ENCODE assay signal across 13 mouse cellular contexts in the genomic region with DNA sequence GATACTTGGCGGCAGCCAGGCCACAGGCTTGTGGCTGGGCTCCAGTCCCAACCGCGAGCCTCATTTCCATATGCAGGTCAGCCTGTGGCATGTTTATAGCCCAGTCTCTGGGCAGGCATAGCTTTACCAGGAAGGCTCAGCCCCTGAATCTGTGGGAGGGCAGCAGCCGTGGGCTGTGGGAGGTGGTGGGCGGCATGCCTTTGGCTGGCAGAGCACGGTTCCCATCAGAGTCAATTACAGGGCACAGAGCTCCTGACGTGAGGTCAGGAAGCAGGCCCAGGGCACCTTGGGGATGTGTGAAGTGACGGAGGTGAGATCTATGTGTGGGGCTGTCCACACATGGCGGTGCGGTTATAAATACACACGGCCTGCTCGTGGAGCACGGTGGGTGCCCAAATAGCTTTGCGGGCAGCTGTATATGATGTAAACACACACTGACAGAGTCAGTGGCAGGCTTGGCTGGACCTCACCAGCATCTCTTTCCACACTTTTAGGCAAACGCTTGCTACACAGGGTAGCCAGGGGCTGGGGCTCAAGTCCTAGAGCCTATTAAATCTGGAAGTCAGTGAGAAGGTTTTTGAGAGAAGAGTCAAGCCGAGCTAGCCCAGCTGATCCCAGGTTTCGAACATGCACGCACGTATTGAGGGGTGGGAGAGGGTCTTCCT.
DNase-seq lines count a peak whose midpoint lies in the region; ATAC-seq and TF ChIP-seq lines count a peak whose summit lies in the region.
"Had no signal": no experiment of that assay in that cellular context is flagged by ENCODE, and none has a peak within 500 bp of the region (broad histone marks: within the 10 kb centered on the region; RNA-seq: fewer than 3 reads in every experiment).

No protein-coding gene starts in this region.

- peak; percentile 44 for DNase-seq in heart, postnatal 0 days (ENCODE audit: low spot score)
- no peak for DNase-seq in heart, adult 11 months
- DNase-seq in midbrain, postnatal 0 days (ENCODE audit: low spot score) = peak; percentile 15
- no peak for DNase-seq in thymus, adult 18-20 months
- no peak for DNase-seq in layer of hippocampus, postnatal 10 days (ENCODE audit: low spot score in 2 of 2)
- DNase-seq: adrenal gland, postnatal 14 days; cerebellum, adult 8-10 months; gastrocnemius, postnatal 14 days; kidney, postnatal 10 days; lung, postnatal 36 days had no signal

- no peaks in the 10 kb centered on the region for H3K36me3 ChIP-seq in heart, postnatal 0 days (replicated peaks; ENCODE audit: control insufficient read depth, insufficient read depth, low read length)
- no peaks in the 10 kb centered on the region for H3K36me3 ChIP-seq in midbrain, postnatal 0 days (ENCODE audit: insufficient read depth, low read length)
- no peaks in the 10 kb centered on the region for H3K36me3 ChIP-seq in midbrain, embryonic 16.5 days (ENCODE audit: control insufficient read depth, insufficient read depth, low read length)
- no peaks in the 10 kb centered on the region for H3K36me3 ChIP-seq in embryonic facial prominence, embryonic 15.5 days
- no peaks in the 10 kb centered on the region for H3K36me3 ChIP-seq in neural tube, embryonic 13.5 days

- H3K27me3 ChIP-seq in heart, postnatal 0 days (ENCODE audit: control insufficient read depth, insufficient read depth, low read length) = no peaks in the 10 kb centered on the region
- H3K27me3 ChIP-seq in midbrain, postnatal 0 days (ENCODE audit: insufficient read depth, low read length) = no peaks in the 10 kb centered on the region
- no peaks in the 10 kb centered on the region for H3K27me3 ChIP-seq in midbrain, embryonic 16.5 days (ENCODE audit: control insufficient read depth, insufficient read depth, low read depth, low read length)
- no peaks in the 10 kb centered on the region for H3K27me3 ChIP-seq in embryonic facial prominence, embryonic 15.5 days
- 0 out of 2 replicates have a peak, but pooled peaks cover 3% of the 10 kb centered on the region for H3K27me3 ChIP-seq in neural tube, embryonic 13.5 days

- H3K27ac ChIP-seq in heart, postnatal 0 days (ENCODE audit: low read depth) = no peak overlapping the region
- H3K27ac ChIP-seq in midbrain, postnatal 0 days (ENCODE audit: low read depth, low read length) = no peak overlapping the region
- H3K27ac ChIP-seq in midbrain, embryonic 16.5 days (ENCODE audit: low read length) = no peak overlapping the region
- H3K27ac ChIP-seq in embryonic facial prominence, embryonic 15.5 days (replicated peaks) = no peak overlapping the region
- H3K27ac ChIP-seq in neural tube, embryonic 13.5 days (replicated peaks) = no peak overlapping the region

- H3K9me3 ChIP-seq in heart, postnatal 0 days (replicated peaks; ENCODE audit: control insufficient read depth, low read length) = no peaks in the 10 kb centered on the region
- no peaks in the 10 kb centered on the region for H3K9me3 ChIP-seq in midbrain, postnatal 0 days (ENCODE audit: low read length)
- H3K9me3 ChIP-seq in midbrain, embryonic 16.5 days (replicated peaks; ENCODE audit: control insufficient read depth, low read length, poor library complexity, severe bottlenecking) = no peaks in the 10 kb centered on the region
- no peaks in the 10 kb centered on the region for H3K9me3 ChIP-seq in embryonic facial prominence, embryonic 15.5 days (replicated peaks)
- no peaks in the 10 kb centered on the region for H3K9me3 ChIP-seq in neural tube, embryonic 13.5 days

- ATAC-seq in heart, postnatal 0 days (ENCODE audit: insufficient read depth, low read depth) = peak; percentile 79
- no peak for ATAC-seq in midbrain, postnatal 0 days (ENCODE audit: low FRiP score)
- ATAC-seq in midbrain, embryonic 16.5 days = no peak
- peak; percentile 84 for ATAC-seq in embryonic facial prominence, embryonic 15.5 days (ENCODE audit: insufficient number of reproducible peaks, low FRiP score, low TSS enrichment, low read depth)
- ATAC-seq in neural tube, embryonic 13.5 days (ENCODE audit: low read depth) = peak; percentile 69; the same call in 1 of the 2 replicates

- TF ChIP-seq EP300 in heart, postnatal 0 days (IDR thresholded peaks at IDR 0.05; ENCODE audit: low read depth) = no peak

- peak overlapping the region; percentile 17; the same call in 1 of the 2 replicates for H3K4me2 ChIP-seq in heart, postnatal 0 days (ENCODE audit: low read depth, low read length)
- no peak overlapping the region for H3K4me2 ChIP-seq in midbrain, postnatal 0 days (ENCODE audit: low read depth, low read length, poor library complexity, severe bottlenecking)
- H3K4me2 ChIP-seq in midbrain, embryonic 16.5 days (ENCODE audit: low read length) = no peak overlapping the region
- no peak overlapping the region for H3K4me2 ChIP-seq in embryonic facial prominence, embryonic 15.5 days (replicated peaks)
- H3K4me2 ChIP-seq in neural tube, embryonic 13.5 days = 0 out of 2 replicates have a peak overlapping the region, but pooled peaks have one; percentile 16

- WGBS in heart, postnatal 0 days = 30% methylated on average over 19 of the region's 19 CpGs
- WGBS in midbrain, postnatal 0 days = 69% methylated on average over 19 of the region's 19 CpGs
- 68% methylated on average over 19 of the region's 19 CpGs for WGBS in midbrain, embryonic 16.5 days
- 52% methylated on average over 19 of the region's 19 CpGs for WGBS in embryonic facial prominence, embryonic 15.5 days
- WGBS in neural tube, embryonic 13.5 days = 43% methylated on average over 19 of the region's 19 CpGs

- H3K9ac ChIP-seq in heart, postnatal 0 days (replicated peaks; ENCODE audit: low read depth, low read length) = no peak overlapping the region
- H3K9ac ChIP-seq in midbrain, postnatal 0 days (replicated peaks; ENCODE audit: low read length, poor library complexity, severe bottlenecking) = no peak overlapping the region
- no peak overlapping the region for H3K9ac ChIP-seq in midbrain, embryonic 16.5 days (ENCODE audit: low read depth, low read length)
- no peak overlapping the region for H3K9ac ChIP-seq in embryonic facial prominence, embryonic 15.5 days
- H3K9ac ChIP-seq in neural tube, embryonic 13.5 days = no peak overlapping the region

- no peak overlapping the region for H3K4me3 ChIP-seq in heart, postnatal 0 days (ENCODE audit: low read depth, low read length)
- H3K4me3 ChIP-seq in midbrain, postnatal 0 days (ENCODE audit: low read depth, low read length) = no peak overlapping the region
- H3K4me3 ChIP-seq in midbrain, embryonic 16.5 days (ENCODE audit: low read depth, low read length) = no peak overlapping the region
- no peak overlapping the region for H3K4me3 ChIP-seq in embryonic facial prominence, embryonic 15.5 days (replicated peaks)
- H3K4me3 ChIP-seq in neural tube, embryonic 13.5 days = no peak overlapping the region

- no peak for TF ChIP-seq CTCF in heart, postnatal 0 days (IDR thresholded peaks at IDR 0.05; ENCODE audit: low read depth)
- TF ChIP-seq CTCF in midbrain, postnatal 0 days (IDR thresholded peaks at IDR 0.05) = no peak

- peaks cover 4% of the 10 kb centered on the region for H3K4me1 ChIP-seq in heart, postnatal 0 days (ENCODE audit: control insufficient read depth, insufficient read depth)
- no peaks in the 10 kb centered on the region for H3K4me1 ChIP-seq in midbrain, postnatal 0 days (ENCODE audit: insufficient read depth, low read length)
- H3K4me1 ChIP-seq in midbrain, embryonic 16.5 days (ENCODE audit: control insufficient read depth, insufficient read depth, low read length) = no peaks in the 10 kb centered on the region
- peaks cover 9% of the 10 kb centered on the region for H3K4me1 ChIP-seq in embryonic facial prominence, embryonic 15.5 days
- peaks cover 17% of the 10 kb centered on the region for H3K4me1 ChIP-seq in neural tube, embryonic 13.5 days (replicated peaks)

Comparison
In these comparisons a context has a peak if more than half of its experiments do, and no peak if none do; other contexts are left out.
1. DNase-seq: peak in heart, postnatal 0 days (single experiment) and midbrain, postnatal 0 days (single experiment); none in heart, adult 11 months (single experiment), thymus, adult 18-20 months (0 of 2) and layer of hippocampus, postnatal 10 days (0 of 2).
2. ATAC-seq: peak in heart, postnatal 0 days (single experiment), embryonic facial prominence, embryonic 15.5 days (single experiment) and neural tube, embryonic 13.5 days (single experiment); none in midbrain, postnatal 0 days (single experiment) and midbrain, embryonic 16.5 days (single experiment).
3. H3K4me2 ChIP-seq: peak in heart, postnatal 0 days (single experiment) and neural tube, embryonic 13.5 days (single experiment); none in midbrain, postnatal 0 days (single experiment), midbrain, embryonic 16.5 days (single experiment) and embryonic facial prominence, embryonic 15.5 days (single experiment).